Mouse (Mus musculus) brain, adult 2 months (tissue): Measurements from ENCODE around the gene Wdr90.
"Not testable (repeated sequence)": the region's sequence is repeated elsewhere in the genome, so short reads cannot be mapped to it uniquely, and the experiment has no call there.

ENCODE experiments used
- DNase-seq: peaks from one replicate; pipeline ENCODE4 v3.0.0; 2011; ENCODE audit warnings: low read depth, low spot score

Gene Wdr90

DNA sequence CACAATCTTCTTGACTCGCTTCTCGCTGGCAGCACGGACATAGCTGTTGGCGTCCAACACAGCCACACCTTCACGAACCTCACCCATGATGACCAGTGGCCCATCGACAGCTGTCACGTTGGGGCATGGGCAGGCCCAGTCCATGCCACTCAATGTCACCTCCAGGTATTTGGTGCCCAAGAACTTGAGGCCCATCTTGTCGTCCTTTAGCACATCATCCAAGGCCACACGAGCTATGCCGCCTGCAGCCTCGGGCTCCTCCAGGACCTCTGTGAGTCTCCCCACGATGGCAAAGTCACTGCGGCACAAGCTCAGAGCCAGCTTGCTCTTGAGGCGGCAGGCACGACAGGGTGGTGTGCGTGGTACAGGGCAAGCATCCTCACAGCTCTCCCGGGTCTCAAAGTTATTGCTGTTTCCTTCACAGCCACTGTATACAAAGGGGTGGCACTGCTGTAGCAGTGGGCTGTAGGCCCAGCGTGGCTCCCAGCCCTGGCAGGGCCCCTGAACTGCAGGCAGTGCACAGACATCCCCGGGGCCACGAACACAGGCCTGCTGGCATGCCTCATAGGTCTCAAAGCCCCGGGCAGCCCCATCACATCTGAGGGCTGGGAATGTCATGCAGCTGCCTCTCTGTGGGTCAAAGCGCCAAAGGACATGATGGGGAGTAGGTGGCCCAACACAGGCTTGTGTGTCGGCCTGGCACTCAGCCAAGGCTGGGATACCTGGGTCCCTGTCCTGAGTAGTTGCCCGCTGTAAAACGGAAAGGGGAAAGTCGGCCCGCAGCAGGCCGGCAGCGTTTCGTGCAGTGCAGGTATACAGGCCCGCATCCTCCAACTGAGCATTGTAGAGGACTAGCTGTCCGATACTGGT is 16.7 kb upstream of the Wdr90 start:
- no peak for DNase-seq

DNA sequence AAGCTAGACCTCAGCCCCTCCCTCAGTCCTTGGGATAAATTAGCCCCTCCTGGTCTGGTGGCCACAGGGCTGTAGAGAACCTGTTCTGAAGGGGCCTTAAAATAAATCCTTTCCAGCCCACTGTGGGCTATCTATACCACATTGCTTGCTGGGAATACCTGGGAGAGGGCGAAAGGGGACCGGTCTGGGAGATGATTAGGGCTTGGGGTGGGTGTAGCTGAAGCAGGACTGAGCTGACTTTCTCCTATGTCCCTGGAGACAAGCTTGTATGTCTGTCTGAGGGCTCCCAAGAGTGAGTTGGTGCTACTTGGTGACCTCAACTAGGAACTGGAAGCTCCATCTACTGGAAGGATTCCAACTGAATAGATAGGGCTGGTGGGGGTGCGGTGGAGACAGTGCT is 15.7 kb upstream of the Wdr90 start:
- no peak for DNase-seq

DNA sequence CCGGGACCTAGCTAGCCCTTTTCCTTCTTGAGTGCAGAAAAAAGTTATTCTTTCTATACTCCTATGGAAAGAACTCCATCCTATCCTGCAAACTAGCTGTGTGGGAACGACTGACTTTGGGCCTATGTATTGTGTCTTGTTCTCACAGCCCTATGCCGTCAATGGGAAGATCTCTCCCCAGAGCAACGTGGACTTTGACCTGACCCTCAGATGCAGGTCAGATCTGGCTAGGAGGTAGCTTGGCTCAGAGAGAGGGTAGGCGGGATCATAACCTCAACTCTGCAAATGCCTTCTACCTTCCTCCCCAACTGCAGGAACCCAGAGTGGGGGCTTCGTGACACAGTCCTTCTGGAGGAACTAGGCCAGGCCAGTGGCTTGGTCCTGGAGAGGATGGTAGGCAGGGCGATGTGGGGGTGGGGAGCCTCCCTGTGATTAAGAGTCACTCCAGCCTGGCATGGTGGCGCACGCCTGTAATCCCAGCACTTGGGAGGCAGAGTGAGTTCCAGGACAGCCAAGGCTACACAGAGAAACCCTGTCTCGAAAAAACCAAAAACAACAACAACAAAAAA is 15.1 kb upstream of the Wdr90 start:
- DNase-seq, result no peak

DNA sequence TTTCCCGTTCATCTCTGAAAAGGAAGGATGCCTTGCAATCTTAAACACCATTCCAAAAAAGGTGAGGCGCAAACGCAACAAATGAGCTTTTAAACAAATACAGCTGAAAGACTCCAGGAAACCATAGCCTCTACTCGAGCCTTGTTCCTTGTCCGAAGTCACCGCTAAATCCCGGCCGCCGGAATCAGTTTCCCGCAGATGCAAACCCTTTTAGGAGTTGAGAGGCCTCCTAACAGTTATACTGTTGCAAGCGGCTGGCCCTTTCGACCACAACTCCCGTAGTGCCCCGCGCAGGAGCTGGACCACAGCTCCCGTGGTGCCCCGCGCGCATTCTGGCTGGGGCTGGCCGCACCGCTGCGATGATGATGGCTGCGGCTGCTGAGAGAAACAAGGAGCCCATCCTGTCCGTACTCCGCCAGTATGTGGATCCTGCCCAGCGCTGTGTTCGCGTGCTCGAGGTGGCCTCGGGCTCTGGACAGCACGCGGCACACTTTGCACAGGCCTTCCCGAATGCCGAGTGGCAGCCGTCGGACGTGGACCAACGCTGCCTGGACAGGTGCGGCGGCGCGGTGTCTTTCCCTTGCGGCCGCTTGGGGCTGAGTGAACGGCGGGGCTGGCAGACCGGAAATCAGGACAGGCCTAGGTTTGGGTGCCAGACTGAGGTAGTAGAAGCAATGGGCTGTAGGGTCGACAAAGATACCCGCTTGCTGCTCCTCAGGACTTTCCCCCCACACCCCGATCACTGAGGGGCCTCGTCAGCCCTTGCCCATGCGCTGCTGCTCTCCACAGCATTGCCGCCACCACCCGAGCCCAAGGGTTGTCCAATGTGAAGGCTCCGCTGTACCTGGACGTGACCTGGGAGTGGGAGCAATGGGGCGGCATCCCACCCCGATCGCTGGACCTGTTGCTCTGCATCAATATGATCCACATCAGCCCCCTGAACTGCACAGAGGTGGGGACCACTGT is 14.2 kb upstream of the Wdr90 start:
- DNase-seq, result peak; percentile 96

DNA sequence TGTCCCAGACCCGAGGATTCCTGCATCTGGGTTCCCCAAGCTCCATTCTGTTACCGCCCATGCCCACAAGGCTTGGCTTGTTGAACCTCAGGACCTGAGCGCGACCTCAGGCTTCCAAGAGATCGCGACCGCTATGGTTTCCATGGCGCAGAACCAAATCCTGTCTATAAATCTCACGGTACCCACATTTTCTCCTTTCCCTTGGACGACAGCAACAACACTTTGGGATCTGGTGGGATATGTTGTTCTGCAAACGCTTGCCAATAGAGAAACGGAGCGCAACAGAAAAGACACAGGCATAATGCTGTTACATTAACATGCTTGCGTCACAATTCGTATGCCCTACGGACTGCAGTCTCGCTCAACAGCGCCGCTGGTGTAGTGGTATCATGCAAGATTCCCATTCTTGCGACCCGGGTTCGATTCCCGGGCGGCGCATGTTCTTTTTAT is 13.4 kb upstream of the Wdr90 start, which contains the start of gene Mettl26:
Gene Mettl26 (plus strand): TSS at position 354 of the 450 bp plus-strand sequence.
- peak; percentile 95 for DNase-seq

DNA sequence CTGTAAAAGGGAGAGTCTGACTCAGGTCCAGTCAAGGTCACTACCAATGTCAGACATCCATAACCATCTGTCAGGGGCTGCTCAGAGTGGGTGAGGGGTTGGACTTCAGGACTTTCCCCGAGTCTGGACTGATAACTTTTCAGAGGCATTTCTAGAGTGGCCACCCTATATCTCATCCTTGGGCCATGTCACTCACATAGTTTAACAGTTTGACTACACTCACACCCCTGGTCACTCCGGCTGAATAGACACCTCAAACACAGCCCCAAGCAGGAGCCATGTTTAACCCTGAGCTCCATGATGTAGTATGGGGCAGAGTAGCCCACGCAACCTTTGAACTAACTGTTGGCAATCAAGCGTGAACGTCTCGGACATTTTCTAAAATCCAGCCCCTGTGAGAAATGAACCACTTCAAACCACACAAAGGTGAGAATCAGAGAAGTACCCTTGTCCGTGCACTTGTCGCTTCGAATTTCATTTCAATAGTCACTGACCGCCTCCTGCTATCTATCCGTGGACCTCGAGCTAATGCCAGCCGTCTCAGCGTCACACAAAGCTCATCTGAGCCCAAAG is 12.9 kb upstream of the Wdr90 start:
- DNase-seq, result no peak

DNA sequence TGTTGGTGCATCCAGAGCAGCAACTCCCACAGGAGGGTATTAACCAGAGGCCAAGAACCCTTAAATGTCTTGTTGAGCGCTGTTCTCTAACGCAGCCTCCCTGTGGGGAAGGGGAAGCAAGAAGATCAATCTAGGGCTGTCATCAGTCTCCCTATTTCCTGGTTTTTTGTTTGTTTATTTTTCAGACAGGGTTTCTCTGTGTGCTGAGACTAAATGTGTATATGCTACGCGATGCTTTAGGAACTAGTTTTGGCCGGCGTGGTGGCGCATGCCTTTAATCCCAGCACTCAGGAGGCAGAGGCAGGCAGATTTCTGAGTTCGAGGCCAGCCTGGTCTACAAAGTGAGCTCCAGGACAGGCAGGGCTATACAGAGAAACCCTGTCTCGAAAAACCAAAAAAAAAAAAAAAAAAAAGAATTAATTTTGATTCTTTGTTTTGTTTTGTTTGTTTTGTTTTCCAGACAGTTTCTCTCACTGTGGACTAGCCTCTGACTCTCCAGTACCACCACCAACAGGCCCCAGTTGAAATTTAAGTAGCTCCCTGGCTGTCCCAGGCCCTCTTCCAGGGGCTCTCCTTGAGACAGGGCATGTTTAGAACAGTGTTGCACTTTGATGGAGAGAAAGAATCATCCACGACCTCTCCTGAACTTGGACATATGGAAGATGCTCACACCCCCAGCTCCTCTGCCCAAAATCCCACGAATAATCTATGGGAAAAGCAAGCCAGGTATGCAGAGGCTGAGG is 12.3 kb upstream of the Wdr90 start:
- no peak for DNase-seq

DNA sequence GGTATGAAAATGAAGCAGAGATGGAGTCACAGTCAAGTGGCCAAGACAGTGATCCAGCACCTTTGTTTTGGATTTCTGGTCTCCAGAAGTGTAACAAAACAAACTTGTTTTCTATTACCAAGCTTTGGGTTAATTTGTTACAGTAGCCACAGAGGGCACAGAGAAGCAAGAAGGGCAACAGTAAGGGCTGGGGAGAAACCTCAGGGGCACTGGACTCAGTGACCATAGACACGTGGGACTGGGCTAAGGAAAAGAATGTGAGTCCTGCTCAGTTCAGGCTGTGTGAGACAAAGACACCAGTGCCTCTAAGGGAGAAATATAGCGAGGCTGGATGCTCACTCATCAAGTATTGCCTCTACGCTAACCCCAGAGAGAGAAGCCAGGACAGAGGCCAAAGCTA is 11.4 kb upstream of the Wdr90 start:
- DNase-seq, result no peak

DNA sequence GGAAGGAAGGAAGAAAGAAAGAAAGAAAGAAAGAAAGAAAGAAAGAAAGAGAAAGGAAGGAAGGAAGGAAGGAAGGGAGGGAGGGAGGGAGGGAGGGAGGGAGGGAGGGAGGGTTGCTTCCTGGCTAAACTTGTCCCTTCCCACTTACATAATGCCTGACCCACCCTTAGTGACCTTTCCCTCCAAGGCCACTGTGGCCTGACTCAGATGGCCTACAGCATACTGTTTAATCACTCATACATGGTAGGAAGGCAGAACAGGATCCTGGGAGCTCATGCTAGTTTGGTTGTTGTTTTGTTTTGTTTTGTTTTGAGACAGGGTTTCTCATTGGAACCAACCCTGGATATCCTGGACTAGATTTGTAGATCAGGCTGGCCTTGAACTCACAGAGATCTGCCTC is 10.3 kb upstream of the Wdr90 start:
- not testable (repeated sequence) for DNase-seq

DNA sequence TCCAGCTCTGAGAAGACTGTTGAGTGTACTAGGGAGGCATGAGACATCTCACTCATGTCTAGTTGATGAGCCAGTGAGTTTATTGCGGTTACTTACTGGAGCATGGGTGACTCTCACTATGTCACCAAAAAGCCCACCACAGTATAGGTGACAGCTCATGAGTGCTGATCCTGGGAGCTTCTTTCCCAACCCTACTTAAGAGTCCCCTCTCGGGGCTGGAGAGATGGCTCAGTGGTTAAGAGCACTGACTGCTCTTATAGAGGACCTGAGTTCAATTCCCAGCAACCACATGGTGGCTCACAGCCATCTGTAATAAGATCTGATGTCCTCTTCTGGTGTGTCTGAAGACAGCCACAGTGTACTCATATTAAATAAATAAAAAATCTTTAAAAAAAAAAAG is 8.7 kb upstream of the Wdr90 start:
- DNase-seq, result no peak

DNA sequence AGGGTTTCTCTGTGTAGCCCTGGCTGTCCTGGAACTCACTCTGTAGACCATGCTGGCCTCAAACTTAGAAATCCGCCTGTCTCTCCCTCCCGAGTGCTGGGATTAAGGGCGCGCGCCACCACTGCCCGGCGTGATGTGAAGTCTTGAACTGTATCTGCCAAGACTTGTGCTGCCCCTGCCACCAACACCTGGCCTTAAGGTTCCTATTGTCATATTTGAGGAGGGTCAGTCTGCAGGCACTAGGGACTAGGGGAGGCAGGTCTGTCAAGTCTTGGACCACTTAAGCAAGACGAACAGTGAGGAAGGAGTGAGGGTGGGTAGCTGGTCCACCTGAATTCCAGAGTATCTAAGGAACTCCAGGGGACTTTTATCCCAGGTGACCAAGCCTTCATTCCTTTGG is 8.2 kb upstream of the Wdr90 start:
- no peak for DNase-seq

DNA sequence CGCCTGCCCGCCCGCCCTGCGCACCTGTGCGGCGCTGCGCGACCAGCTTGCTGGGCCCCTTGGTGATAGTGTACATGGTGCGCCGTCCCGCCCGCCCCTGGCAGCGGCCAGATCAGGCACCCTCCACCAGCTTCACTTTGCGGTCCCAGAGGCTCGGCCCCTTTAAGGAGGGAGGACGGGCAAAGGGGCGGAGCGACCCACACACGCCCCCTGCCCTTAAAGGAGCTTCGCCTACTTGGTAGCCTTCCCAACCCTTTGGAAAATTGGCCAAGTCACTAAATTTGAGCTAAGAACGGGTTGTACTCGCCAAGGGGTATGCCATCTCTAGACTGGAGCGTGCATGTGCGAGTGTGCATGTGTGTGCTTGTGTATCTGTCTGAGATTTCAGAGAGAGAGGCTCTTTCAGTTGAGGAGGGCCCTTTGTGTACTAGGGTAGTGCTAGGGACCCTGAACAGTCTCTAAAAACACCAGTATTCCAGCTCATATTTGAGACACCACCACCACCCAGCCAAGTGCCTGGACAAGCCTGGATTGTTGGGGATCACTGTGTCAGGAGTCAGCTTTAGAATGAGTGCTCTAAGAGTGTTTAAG is 7.4 kb upstream of the Wdr90 start, which contains the start of gene Mcrip2:
Gene Mcrip2 (minus strand): TSS at position 164 of the 591 bp plus-strand sequence.
- peak; percentile 92 for DNase-seq

DNA sequence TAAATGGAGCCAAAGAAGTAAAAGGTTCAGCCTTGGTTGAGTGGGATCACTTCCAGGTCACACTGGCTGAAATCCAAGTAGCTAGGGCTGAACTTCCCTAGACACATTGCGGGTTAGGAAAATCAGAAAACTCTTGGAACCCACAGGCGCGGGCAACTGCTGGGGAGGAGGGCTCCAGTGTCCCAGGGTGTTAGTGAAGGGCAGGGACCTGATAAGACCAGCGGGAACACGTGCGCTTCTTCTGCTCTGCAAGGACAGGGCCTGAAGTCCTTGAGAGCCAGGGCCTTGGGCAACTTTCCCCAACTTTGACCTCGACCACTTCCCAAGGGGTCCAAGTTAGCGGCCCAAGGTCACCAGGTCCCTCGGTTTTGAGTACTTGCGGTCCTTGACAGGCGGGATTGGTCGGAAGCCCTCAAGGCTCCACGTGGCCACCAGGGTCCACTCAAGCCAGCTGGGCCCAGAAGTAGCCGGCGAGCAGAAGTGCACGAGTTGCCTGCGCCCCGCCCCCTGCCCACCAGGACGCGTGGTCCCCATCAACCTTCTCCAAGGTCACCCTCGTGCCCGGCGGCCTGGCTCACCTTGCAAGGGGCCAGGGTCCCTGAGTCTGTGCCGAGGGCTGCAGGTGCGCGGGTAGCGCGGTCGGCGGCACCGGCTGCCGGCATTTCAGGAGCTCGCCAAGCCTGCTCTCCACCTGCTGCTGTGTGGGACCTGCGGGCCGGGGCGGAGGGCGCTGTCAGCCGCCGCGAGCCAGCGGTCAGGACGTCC is 6.7 kb upstream of the Wdr90 start:
- peak; percentile 45 for DNase-seq

DNA sequence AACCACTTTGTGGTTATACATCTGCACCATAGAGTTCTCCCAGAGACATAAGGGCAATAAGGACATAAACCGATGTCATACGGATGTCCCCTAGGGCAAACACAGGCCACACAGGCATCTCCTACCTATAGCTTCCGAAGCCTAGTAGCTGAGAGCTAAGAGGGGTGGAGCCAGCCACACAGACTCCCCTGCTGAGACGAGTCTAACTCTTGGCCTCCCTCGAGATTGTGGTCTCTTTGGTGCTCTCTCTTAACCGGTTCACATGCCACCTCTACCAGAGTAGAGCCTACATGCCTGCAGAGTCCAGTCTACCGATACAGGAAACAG is 6.2 kb upstream of the Wdr90 start:
- no peak for DNase-seq

DNA sequence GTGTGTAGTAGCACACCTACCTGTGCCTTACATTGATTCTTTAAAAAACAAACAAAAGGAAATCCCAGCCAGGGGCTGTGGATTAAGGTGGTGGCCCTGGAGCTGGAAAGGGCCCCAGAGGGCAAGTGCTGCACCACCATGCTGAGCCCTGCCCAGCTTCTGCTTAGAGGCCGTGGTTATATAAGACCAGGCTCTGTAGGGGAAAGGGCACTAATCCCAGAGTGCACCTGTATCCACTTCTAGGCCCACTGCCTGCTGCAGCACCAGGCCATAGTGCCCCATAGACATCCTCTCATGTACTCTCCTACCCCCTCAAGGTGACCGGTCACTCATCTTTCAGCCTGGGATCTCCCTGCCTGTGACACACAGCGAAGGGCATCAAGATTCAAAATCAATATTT is 4.9 kb upstream of the Wdr90 start:
- DNase-seq, result no peak

DNA sequence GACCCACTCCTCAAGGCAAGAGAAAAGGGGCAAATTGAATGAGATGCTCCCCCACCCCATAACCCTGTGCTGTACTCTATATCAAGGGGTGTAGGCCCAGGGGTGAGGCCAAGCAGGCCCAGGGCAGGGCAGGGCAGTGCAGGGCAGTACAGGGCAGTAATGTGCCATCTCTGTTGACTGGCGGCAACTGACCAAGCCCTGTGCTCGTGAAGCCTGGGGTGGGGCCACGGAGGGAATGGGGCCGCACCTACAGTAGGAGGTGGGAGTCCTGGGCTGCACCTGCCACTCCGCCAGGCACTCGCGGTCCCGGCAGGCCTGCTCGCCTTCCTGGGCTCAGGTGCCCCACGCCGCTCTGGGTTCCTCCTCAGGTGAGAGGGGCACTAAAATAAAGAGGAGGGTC is 4.0 kb upstream of the Wdr90 start:
- DNase-seq, result no peak

DNA sequence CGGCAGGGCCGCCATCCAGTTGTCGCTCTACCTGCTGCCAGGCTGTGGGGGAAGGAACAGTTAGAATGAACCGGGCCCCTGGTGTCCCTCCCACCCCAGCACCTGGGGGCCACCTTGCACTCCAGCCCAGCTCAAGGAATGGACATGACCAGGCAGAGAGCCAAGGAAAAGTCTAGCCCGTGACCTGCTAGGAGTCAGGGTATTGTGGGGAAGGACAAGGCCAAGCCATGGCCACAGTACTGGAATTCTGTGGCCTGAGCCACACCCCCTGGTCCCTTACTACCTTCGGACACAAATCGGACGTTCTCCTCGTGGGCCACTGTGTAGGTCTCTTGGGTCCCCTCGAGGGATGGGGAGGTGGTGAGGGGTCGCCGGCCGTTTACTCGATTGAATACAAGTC is 3.0 kb upstream of the Wdr90 start:
- no peak for DNase-seq

DNA sequence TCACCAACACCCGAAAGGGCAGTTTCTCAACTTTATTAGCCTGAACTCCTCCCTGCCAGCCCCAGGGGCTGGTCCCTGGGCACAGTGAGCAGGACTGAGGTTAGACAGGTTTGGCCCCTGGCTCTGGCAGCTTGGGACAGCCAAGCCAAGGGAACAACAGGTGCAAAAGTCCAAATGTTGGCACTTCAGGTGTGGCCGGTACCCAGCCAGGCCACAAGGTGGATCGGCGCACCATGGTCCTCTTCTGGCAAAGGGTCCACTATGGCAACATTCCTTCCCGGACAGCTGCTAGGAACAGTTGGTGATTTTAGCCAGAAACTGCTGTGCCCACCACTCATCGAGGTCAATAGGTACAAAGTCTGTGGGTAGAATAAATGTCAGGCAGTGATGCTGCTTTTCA is 2.4 kb upstream of the Wdr90 start:
- DNase-seq, result no peak

DNA sequence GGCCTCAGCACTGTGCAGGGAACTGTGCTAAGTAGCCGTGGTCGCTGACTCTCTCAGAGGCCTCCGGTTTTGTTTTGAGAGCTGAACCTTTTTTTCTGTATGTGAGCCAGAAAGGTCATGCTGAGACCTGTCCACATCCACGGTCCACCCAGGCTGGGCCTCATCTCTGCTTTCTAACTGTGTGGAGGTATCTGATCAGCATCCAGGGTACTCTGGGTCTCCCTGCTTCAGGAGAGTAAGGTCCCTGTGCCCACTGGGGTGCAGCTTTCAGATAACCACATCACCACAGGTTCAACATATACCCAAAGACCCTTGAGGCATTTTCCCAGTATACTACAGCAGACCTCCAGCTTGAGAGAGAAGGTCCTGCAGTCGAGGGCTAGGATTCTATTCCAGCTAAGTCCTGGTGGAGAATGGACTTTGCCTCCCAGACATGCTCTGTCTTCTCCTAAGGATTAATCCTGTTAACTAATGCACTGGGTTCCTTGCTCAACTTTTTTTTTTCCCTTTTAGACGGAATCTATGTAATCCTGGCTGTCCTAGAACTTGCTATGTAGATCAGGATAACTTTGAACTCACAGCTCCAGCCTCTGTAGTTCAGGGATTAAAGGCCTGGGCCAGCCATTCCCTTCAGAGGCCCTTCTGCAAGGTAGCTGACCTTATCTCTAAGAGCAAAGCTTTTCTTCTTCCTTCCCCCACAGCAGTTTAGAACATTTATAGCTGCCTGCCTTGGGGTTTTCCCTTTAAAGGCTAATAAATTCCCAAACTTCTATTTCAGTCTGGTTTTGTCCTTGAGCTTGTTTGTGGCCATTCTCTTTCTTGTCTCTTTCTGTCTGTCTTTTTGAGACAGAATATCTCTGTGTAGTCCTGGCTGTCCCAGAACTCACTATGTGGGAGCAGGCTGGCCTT is 657 bp upstream of the Wdr90 start:
- no peak for DNase-seq
